1 mouse cellular context compared by ENCODE assay signal in the genomic region with DNA sequence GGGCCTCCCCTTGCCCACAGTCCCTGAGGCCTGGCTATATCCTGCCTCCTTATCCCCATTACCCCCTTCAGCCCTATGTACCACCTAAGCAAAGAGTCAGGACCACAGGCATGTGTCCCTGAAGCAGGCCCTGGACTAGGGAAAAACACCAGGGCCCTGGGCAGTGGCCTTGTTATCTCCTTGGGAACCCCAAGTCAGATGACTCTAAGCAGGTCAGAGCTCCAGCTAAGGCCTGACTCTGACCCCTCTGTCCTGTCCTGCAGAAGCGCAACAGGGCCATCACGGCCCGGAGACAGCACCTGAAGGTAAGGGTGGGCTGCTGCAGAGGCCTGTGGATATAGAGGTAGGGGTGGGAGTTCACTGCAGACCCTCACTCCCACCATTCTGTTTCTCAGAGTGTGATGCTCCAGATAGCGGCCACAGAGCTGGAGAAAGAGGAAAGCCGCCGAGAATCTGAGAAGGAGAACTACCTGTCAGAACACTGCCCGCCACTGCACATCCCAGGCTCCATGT.
TF ChIP-seq lines count a peak whose summit lies in the region.

No protein-coding gene starts in this region.

TF ChIP-seq in MEL, 35 proteins besides CTCF, POLR2A, EP300 and RAD21:
- TF ChIP-seq MAX (IDR thresholded peaks at IDR 0.05; ENCODE audit: low read length) (no peak), MYC (IDR thresholded peaks at IDR 0.05; ENCODE audit: low read depth, low read length) (no peak), MEF2A (IDR thresholded peaks at IDR 0.05; ENCODE audit: extremely low read depth, insufficient replicate concordance, low read depth, low read length, poor library complexity, severe bottlenecking) (no peak), NELFE (IDR thresholded peaks at IDR 0.05; ENCODE audit: low read depth, low read length) (no peak), E2F4 (IDR thresholded peaks at IDR 0.05; ENCODE audit: borderline replicate concordance, low read depth, low read length) (no peak), TCF12 (IDR thresholded peaks at IDR 0.05; ENCODE audit: low read depth, low read length) (no peak), ELF1 (IDR thresholded peaks at IDR 0.05; ENCODE audit: low read depth, low read length) (no peak), KAT2A (conservative IDR thresholded peaks at IDR 0.05; ENCODE audit: low read depth, low read length) (no peak), UBTF (IDR thresholded peaks at IDR 0.05; ENCODE audit: borderline replicate concordance, insufficient read depth, low read depth, low read length) (no peak), USF1 (IDR thresholded peaks at IDR 0.05; ENCODE audit: low read depth, low read length) (no peak), USF2 (IDR thresholded peaks at IDR 0.05; ENCODE audit: borderline replicate concordance in 1 of 2, insufficient read depth in 1 of 2, low read depth in 1 of 2, low read length in 2 of 2) (no peak), TBP (IDR thresholded peaks at IDR 0.05; ENCODE audit: low read depth, low read length) (no peak), HCFC1 (IDR thresholded peaks at IDR 0.05; ENCODE audit: low read depth, low read length) (no peak), ZNF384 (IDR thresholded peaks at IDR 0.05; ENCODE audit: low read depth, low read length) (no peak), SIN3A (IDR thresholded peaks at IDR 0.05; ENCODE audit: low read length) (no peak), MAFK (IDR thresholded peaks at IDR 0.05; ENCODE audit: borderline replicate concordance, low read depth, low read length) (no peak), RCOR1 (IDR thresholded peaks at IDR 0.05; ENCODE audit: low read depth, low read length) (no peak), MAZ (IDR thresholded peaks at IDR 0.05; ENCODE audit: low read depth, low read length) (no peak)
TF ChIP-seq in MEL: peak in this region for 0.
